Mouse (Mus musculus) megakaryocyte, embryonic 14.5 days (primary cell): ENCODE data around the gene Frrs1.

Experiments
- FLI1 ChIP-seq: IDR thresholded peaks from 2 replicates; pipeline ENCODE4 v1.6.1; 2012; ENCODE audit warnings: low read length, inconsistent platforms, mixed read lengths
- GATA1 ChIP-seq: IDR thresholded peaks from 3 replicates; pipeline ENCODE4 v1.6.1; 2012; ENCODE audit warnings: mixed read lengths, low read length, inconsistent platforms, borderline replicate concordance

DNA sequence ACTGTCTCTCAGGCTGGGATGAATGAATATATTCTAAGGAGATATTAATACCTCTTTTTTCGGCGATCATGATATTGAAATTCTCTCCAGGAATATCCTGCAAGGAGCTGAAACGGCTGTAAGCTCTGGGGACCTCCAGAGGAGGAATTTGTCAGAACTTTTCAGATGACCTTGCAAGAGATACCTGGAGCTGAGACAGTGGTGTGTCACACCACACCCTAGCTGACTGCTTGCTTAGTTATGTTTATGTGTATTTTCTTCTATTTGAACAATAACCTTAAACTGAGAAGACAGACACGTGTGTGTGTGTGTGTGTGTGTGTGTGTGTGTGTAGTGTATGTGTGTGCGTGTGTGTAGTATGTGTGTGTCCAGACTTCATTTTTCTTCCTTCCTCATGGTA is 488 bp downstream of the Frrs1 start:
- TF ChIP-seq GATA1 (no peak), FLI1 (no peak)
